Mouse (Mus musculus) gastrocnemius, postnatal 14 days (tissue): ENCODE data around the gene Cox6a1. TPM values are rescaled to one million over a fixed set of nuclear protein-coding genes. Genes with fewer than 3 reads are reported as not detected.
"Not testable (repeated sequence)": the region's sequence is repeated elsewhere in the genome, so short reads cannot be mapped to it uniquely, and the experiment has no call there.

Experiments
- DNase-seq: peaks from one replicate; pipeline ENCODE4 v3.0.0; 2021; ENCODE audit warnings: mixed read lengths
- intact Hi-C: fragments of 180-260 bp; cut with DNase I; formaldehyde crosslinking; loops from one replicate; pipeline ENCODE4 v1.15.1; 2025; ENCODE audit warnings: low total_unique reads
- long read RNA-seq, 2 experiments: library from polyadenylated mRNA; stranded (forward); transcript quantifications; one replicate each; pipeline ENCODE4 v2.0.0; 2021
- total RNA-seq, 2 experiments: library from RNA; stranded (reverse); gene quantifications; 2 replicates each; pipeline ENCODE4 v1.2.3; 2021

Gene Cox6a1
- total RNA-seq: 100 to 1,000 TPM; 105 to 114 TPM
- long read RNA-seq, experiment 1, transcript Cox6a1-201 (3 exons, 571 nt): major isoform, 60 of 63 reads
- long read RNA-seq, experiment 1, partial matches to known transcripts: 1 of 63 reads
- long read RNA-seq, experiment 1, other reads (novel, unspliced or antisense): 0 of 63 reads
- long read RNA-seq, experiment 2, transcript Cox6a1-201 (3 exons, 571 nt): major isoform, 79 of 81 reads
- long read RNA-seq, experiment 2, partial matches to known transcripts: 1 of 81 reads
- long read RNA-seq, experiment 2, other reads (novel, unspliced or antisense): 0 of 81 reads

DNA sequence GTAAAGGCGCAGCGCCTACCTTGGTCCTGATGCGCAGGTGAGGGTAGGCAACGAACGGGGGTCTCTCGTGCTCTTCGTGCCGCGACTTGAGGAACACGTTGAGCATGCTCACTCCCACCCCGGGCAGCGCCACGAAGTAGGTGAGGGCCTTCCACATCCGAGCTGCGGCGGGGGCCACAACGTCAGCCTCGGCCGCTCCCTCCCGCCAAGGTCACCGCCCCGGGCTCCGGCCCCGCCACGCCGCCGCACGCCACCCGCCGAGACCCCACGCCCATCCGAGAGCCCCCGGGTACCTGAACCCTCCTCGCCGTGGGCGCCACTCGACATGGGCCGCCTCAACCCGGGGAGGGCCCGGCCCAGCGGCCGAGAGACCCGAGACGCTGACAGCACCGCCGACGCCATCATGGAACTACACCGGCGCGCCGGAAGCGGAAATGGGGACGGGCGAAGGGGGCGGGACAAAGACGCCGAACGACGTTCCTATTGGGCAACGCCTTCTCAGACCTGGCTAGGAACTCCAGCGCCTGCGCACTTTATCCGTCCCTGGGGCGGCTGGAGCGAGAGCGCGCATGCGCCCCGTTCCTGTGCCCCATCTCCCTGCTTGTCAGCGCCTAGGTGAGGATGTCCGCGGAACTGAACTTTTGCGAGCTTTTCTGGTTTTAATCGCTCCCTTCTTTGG, at the start of gene Cox6a1:
Gene Cox6a1, minus strand, starts transcription at position 436 of the 679 bp plus-strand sequence.
- intact Hi-C loops: loop anchor here (5.0 kb wide), 1 partner anchor 46 kb away; the partner anchor contains the start of gene Dynll1
- peak; percentile 98 for DNase-seq

DNA sequence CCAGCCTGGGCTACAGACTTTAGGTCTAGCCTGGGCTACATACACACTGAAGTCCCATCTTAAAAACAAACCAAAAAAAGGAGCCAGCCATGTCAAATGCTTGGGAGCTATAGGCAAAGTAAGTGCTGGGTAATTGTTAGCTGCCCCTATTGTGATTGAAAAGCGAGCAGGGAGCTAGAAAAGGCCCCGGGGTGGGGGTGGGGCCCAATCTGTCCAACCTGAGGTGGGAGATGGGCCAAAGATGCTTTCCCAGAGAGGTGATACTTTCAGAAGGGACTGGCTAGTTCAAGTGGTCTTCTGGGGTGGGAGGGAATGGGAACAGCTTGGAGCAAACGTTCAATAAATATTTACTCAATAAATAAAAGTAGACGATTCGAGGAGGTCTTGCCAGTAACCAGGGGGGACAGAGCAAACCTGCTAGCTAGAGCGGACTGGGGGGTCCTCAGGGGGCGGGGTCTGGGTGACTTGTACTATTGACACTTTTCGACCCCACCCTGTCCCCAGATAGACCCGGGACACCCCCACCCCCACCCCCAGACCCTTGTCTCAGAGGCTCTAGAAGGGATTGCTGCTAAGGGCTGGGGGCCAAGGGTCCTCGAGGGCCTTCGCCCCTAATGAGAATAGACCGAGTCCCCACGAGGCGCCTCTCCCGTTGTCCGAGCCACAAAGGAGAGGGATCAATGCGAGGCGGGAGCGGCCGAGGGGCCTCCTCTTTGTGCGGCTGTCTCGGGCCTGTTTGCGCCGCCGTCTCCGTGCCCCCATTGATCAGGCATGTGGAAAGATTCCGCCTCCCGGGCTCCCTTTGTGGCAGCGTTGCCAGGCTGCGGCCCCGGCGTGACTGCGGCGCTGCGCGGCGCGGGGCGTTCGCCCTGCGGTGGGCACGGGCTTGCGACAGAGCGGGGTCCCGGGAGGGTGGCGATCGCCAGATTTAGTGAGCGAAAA, 49.3 kb upstream of the Cox6a1 start:
- intact Hi-C loops: no loop called here
- DNase-seq: no peak

DNA sequence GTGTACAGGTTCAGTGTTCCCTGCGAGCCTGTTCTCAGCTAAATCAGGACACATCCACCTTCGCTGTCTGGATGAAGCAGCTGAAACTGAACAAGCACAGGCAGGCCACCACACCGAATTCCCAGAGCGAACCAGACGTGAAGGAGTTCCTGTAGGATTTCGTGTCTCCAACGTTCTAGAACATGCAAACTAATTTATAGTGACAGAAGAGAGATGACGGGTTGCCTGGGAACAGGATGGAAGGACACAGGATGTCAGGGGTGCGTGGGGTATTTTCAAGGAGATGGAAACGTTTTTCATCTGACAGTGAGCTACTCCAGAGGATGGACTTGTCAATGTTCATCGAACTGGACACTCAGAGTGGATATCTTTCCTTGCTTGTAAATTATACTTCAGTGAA, 47.9 kb upstream of the Cox6a1 start:
- DNase-seq: no peak
- intact Hi-C loops: no loop called here

DNA sequence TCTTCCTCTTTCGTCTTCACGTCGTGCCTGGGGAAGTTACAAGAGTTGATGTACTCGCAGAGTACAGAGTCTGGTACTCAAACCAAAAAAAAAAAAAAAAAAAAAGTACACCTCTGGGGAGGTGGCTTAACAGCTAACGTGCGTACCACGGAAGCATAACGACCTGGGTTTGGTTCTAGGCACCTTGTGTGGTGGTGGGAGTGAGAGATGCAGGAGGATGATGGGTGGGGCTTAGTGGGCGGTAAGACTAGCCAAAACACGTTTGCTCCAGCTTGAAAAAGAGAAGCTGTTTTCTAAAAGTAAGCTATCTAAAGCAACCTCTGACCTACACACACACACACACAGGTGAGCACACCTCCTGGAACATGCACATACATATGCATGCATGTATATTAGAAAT, 46.1 kb upstream of the Cox6a1 start:
- no peak for DNase-seq
- intact Hi-C loops: no loop called here

DNA sequence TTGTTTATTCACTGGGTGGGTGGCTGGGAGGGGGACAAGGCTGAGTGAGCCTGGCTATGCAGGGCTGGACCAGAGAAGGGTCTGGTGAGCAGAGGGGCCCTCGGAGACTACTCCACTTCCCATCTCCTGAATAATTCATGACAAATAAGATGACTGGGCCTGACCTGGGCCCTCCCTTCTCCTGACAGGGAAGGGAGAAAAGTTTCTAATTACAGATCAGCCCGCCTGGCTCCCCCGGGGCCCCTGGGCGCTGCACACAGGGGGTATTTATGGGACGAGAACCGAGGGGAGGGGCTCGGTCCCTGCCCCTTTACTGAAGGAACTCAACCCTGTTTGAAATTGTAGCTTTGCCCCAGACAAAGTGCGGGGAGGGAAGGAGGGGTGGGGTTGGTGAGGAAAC, 45.4 kb upstream of the Cox6a1 start:
- intact Hi-C loops: no loop called here
- DNase-seq: no peak

DNA sequence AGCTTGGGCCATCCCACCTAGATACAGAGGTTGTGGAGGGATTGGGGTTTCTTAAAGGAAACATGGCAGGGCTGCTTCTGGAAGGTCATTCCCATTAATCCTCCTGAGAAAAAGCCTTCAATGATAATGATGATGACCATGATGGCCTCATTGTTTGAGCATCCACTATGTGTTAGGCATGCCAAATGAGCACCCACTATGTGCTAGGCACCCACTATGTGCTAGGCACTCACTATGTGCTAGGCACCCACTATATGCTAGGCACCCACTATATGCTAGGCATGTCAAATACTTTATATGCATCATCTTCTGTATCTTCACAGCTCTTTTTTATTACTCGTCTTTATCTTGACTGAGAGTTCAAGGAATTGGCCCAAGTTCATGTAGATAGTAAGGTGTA, 44.2 kb upstream of the Cox6a1 start:
- no peak for DNase-seq
- intact Hi-C loops: no loop called here

DNA sequence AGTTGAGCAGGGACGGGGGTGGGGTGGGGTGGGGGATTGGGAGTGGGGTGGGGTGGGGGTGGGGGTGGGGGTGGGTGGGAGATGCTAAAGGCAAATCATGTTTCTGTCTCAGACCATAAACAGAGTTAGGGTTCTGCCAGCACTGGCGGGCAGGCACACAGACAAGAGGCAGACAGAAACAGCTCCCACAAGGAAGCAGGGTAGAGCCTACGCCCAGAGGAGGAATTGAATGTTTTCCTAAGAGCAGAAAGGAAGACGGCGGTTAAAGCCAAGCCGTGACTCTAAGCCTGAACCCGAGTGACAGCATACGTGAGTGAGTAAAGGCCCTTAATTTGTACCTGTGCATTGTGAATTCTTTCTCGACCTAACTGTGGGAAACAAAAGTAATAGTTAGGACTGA, 43.2 kb upstream of the Cox6a1 start:
- intact Hi-C loops: no loop called here
- DNase-seq: no peak

DNA sequence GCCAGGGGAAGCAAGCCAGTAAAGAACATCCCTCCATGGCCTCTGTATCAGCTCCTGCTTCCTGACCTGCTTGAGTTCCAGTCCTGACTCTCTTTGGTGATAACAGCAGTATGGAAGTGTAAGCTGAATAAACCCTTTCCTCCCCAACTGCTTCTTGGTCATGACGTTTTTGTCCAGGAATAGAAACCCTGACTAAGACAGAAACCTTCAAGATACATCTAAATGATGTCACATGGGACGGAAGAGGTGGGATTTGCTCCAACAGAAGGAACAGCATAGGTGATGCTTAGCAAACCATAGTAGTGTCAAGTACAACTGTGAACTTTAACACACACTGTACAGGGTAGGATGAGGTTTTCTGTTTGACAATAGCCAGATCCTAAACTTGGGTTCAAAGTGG, 30.1 kb upstream of the Cox6a1 start:
- intact Hi-C loops, DNase-seq: not testable (repeated sequence)

DNA sequence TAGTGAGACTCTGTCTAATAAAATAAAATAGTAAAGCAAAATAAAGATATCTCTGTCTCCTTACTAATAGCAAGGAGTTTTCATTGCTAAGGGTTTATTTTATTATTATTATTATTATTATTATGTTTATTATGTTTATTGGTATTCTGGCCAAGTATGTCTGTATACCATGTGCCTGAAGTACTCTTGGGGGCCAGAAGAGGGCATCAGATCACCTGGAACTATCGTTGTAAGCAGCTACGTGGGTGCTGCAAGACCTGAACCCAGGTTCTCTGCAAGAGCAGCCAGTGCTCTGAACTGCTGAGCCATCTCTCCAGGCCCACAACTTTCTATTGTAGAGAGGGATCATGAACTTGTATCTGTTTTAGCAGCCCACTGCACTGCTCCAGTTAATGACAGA, 26.7 kb upstream of the Cox6a1 start:
- intact Hi-C loops: no loop called here
- no peak for DNase-seq

DNA sequence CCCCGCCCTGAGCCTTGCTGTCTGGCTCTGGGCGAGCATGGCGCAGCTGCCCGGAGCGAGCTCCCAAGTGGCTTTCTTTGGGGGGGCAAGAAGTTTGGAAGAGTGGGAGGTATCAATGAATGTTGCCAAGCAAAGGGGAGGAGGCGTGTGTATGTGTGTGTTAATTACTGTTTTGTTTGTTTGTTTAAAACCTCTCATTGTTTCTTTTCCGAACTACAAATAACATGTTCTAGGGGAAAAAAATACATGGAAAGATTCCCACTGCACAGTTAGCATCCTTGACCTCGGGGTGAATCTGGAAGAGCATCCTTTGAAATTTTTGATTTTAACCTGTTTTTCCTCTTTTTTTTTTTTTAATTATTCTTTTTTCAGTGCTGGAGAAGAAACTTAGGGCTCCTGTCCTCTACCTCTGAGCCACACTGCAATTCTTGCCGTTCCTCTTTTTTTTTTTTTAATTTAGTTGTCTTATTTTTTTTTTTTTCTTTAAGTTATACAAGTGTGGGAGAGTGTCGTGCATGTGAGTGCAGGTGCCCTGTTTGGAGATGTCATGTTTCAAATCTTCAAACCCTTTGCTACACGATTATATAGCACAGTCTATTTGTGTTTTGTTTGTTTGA, 25.5 kb upstream of the Cox6a1 start:
- no peak for DNase-seq
- intact Hi-C loops: no loop called here

DNA sequence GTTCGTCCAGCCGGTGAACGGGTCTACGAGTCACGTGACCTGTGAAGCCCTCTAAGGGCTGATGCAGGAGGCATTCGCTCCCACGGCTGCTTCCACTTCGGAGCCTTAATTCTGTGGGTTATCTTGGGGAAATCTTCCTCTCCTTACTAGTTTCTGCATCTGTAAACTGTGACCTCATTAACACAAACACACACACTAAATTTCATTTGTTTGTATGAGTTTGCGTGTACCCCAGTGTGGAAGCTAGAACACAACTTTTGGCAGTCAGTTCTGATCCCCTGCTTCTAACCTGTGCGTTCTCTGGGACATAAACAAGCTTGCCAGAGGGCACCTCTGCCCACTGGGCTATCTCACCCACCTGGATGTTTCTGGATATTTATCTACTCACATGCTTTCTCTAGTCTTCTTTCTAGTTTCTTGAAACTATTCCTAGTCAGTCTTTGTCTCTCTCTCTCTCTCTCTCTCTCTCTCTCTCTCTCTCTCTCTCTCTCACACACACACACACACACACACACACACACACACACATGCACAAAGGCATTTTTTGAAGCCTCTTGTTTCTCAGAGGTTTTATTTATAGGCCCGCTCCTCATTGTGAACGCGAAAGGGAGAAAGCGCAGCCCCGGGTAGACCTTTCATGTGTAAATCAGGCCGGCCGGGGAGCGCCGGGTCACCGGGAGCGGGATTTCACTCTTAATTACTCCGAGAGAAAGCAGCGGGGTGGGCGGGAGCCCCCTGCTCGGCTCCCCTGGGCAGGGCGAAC, 24.8 kb upstream of the Cox6a1 start:
- no peak for DNase-seq
- intact Hi-C loops: no loop called here

DNA sequence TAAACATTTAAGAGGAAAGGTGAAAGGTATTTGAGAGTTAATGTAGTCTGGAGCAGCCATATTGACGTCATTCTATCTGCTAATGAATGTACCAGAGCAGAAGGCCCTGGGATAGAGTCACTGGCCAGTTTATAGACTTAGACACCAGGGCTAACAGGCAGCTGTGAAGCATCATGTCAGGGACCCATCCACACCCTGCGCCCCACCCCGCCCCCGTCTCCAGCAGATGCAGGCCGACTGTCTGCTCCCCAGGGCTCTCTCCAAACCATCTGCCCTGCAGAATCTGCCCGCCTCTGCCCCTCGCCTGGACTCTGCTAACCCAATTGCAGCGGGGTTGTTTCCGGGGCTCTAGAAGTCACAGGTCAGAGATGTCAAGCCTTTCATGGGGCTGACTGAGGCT, 23.0 kb upstream of the Cox6a1 start:
- intact Hi-C loops: no loop called here

DNA sequence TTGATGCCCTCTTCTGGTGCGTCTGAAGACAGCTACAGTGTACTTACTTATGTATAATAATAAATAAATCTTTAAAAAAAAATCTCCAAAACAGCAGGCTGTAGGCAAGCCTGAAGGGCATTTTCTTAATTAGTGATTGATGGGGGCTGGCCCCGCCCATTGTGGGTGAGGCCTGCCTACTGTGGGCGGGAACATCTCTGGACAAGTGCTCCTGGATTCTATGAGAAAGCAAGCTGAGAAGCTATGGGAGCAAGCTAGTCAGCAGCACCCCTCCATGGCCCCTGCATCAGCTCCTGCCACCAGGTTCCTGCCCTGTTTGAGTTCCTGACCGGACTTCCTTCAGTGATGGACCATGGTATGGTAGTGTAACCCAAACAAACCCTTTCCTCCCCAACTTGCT, 16.0 kb upstream of the Cox6a1 start:
- intact Hi-C loops: no loop called here
- DNase-seq: no peak

More for the DNA sequence above, 23.0 kb upstream of the Cox6a1 start:
- DNase-seq: no peak

DNA sequence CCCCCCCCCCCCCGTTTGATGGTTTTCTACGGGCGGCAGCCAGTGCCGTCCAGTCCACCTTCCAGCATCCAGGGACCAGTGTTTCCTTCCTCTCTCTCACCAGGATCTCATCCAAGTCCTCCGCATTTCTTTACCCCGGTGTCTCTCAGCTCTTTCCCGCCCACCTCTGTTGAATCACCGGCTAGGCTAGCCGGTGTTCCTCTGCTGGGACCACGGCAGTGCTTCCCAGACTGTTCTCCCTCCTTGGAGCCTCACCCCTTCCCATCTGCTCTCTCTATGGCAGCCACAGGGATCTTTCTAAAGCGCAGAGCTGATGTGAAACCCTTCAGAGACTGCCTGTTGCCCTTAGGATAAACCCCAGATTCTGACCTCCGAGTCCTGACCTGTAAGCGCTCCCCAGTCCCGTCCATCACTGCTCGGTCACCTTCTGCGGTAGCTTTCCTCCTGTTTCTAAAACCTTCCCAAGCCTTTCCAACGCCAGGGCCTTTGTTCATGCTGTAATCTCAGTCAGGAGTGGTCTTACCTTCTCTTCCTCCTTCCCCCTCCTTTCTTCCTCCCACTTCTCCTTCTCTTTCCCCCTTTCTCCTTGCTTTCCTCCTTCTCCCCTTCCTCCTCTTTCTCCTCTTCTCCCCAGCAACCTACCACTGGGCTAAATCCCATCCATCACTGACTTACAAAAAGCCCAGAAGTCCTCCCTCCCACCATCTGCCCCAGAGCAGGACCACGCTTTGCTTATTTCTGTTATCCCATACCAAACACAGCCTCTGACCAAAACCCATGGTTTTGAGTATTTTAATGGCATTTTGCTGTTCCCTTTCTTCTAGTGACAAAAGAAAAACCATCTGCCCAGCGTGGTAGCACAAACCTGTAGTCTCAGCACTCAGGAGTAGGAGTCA, 14.3 kb upstream of the Cox6a1 start:
- intact Hi-C loops: no loop called here

DNA sequence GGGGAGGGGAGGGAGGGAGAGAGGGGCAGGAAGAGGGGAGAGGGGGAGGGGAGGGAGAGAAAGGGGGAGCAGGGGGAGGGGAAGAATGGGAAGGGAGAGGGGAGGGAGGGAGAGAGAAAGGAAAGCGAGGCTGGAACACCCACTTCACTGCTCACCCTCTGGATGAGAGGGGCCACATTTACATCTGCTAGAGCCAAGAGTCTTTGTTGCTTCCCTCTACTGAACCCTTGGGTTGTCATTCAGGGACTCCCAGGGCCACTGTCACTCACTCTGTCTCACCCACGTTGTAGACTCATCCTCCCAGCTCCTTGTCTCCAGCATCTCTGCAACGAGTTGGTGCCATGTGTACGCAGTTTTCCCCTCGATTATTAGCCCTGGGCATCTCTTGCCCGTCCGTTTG, 13.4 kb upstream of the Cox6a1 start:
- DNase-seq: no peak
- intact Hi-C loops: no loop called here

More for the DNA sequence above, 14.3 kb upstream of the Cox6a1 start:
- no peak for DNase-seq

DNA sequence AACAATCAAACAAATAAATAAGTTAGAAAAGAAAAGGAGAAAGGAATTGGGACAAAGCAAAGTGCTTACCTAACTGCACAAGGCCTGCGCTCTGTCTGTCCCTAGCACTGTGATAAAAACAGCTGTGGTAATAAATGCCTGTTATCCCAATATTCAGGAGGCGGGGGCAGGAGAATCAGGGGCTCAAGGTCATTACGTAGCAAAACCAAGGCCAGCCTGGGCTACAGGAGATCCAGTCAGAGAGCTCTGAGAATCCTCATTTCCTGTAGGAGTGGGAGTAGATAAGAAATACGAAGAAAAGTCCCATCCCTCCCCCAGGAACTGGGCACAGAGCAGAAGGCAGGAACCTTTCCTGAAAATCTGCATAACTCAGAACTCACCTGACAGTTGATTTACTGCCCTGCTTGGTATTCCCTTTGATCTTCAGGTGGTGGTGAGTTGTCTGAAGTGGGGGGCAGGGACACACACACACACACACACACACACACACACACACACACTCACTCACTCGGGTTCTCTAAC, 11.1 kb upstream of the Cox6a1 start:
- DNase-seq: no peak
- intact Hi-C loops: loop anchor here (2.0 kb wide), 1 partner anchor 81 kb away; no protein-coding TSS in a partner anchor

DNA sequence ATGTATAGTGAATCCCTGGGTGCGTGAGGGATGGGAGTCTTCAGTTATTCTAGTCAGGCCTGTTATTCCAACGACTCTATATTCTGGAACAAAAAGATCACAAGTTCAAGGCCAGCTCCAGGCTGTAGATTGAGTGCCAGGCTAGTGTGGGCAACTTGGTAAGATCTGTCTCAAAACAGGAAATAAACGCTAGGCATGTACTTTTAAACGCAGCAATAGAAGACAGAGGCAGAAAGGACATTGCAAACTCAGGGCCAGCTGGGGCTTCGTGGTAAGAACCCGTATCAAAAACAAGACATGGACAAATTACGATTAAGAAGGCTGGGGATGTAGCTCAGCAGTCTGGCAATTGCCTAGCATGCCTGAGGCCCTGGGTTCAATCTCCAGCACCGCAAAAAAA, 10.7 kb upstream of the Cox6a1 start:
- no peak for DNase-seq
- intact Hi-C loops: loop anchor here (2.0 kb wide), 1 partner anchor 81 kb away; no protein-coding TSS in a partner anchor

DNA sequence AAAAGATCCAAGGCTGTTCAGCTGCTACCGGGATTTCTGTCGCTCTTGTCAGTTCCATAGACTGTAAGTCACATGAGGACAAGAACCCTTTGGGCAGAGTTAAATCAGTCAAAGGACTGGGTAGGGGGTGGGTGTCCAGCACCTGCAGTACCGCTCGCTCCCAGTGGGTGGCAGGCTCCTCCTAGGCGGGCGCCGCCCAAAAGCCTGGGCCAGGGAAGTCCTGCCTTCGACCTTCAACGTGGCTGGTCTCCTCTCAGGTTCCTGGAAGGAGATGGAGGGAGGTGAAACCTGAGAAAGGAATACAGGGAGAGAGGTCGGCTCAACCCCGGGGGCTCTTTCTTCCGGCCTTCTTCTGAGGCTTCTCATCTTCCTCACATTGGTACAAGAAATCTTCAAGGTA, 10.1 kb upstream of the Cox6a1 start:
- DNase-seq: peak; percentile 86
- intact Hi-C loops: loop anchor here (2.0 kb wide), 1 partner anchor 82 kb away; no protein-coding TSS in a partner anchor
